ENCODE assay signal across 8 mouse cellular contexts in genomic region chr7:89998006-89998623, GRCm38 (mm10). TPM values are rescaled to one million over a fixed set of nuclear protein-coding genes. Genes with fewer than 3 reads are reported as not detected.
A peak's percentile ranks its signal among the peaks of the same experiment; 100 is the strongest.
DNase-seq lines count a peak whose midpoint lies in the region; ATAC-seq and TF ChIP-seq lines count a peak whose summit lies in the region.

No protein-coding gene starts in this region.

- peak overlapping the region; percentile 50 for H3K4me2 ChIP-seq in liver, postnatal 0 days (ENCODE audit: low read depth, low read length)
- H3K4me2 ChIP-seq in neural tube, embryonic 15.5 days: peak overlapping the region; percentile 50

- no peak overlapping the region for H3K9ac ChIP-seq in MEL (ENCODE audit: control insufficient read depth, low read depth, low read length, poor library complexity, severe bottlenecking)
- H3K9ac ChIP-seq in liver, postnatal 0 days (replicated peaks): no peak overlapping the region
- no peak overlapping the region for H3K9ac ChIP-seq in neural tube, embryonic 15.5 days (replicated peaks)

- peaks cover 0 to 3% of the 10 kb centered on the region in 2 experiments; a peak in 1 of 4 replicates for H3K4me1 ChIP-seq in MEL (ENCODE audit: control insufficient read depth in 1 of 2, insufficient read depth in 2 of 2, low read length in 2 of 2)
- peaks cover 5% of the 10 kb centered on the region for H3K4me1 ChIP-seq in liver, postnatal 0 days (ENCODE audit: insufficient read depth)
- H3K4me1 ChIP-seq in neural tube, embryonic 15.5 days: peaks cover 5% of the 10 kb centered on the region; the same call in 1 of the 2 replicates

- H3K27ac ChIP-seq in MEL (ENCODE audit: control insufficient read depth, low read depth, low read length): no peak overlapping the region
- no peak overlapping the region for H3K27ac ChIP-seq in liver, postnatal 0 days (ENCODE audit: low read depth)
- H3K27ac ChIP-seq in neural tube, embryonic 15.5 days (replicated peaks): no peak overlapping the region

- no peak for TF ChIP-seq EP300 in MEL (IDR thresholded peaks at IDR 0.05; ENCODE audit: low read depth in 1 of 2, low read length in 2 of 2)
- TF ChIP-seq EP300 in liver, postnatal 0 days (IDR thresholded peaks at IDR 0.05; ENCODE audit: low read depth): no peak; the same call in 1 of the 2 replicates

- TF ChIP-seq CTCF in MEL (IDR thresholded peaks at IDR 0.05 in 2 of 3, conservative IDR thresholded peaks at IDR 0.05 in 1 of 3; ENCODE audit: control insufficient read depth in 1 of 3, insufficient read depth in 1 of 3, low read depth in 2 of 3, low read length in 3 of 3, poor library complexity in 1 of 3, severe bottlenecking in 1 of 3): peak; percentile 59 to 97 (median 83)
- TF ChIP-seq CTCF in liver, postnatal 0 days (IDR thresholded peaks at IDR 0.05; ENCODE audit: low read depth): peak; percentile 93

- no peaks in the 10 kb centered on the region for H3K9me3 ChIP-seq in MEL (replicated peaks; ENCODE audit: insufficient read depth, low read length)
- H3K9me3 ChIP-seq in liver, postnatal 0 days (ENCODE audit: low read length): no peaks in the 10 kb centered on the region
- no peaks in the 10 kb centered on the region for H3K9me3 ChIP-seq in neural tube, embryonic 15.5 days (replicated peaks)

- 22% methylated on average over 10 of the region's 10 CpGs for WGBS in liver, postnatal 0 days (ENCODE audit: insufficient replicate concordance)
- WGBS in neural tube, embryonic 15.5 days: 11% methylated on average over 10 of the region's 10 CpGs

- H3K79me2 ChIP-seq in MEL (ENCODE audit: control insufficient read depth, insufficient read depth, low read length, poor library complexity): no peaks in the 10 kb centered on the region

- ATAC-seq in liver, postnatal 0 days: peak; percentile 59
- ATAC-seq in neural tube, embryonic 15.5 days (ENCODE audit: low FRiP score): peak; percentile 90

- H3K36me3 ChIP-seq in MEL (ENCODE audit: control insufficient read depth in 1 of 2, insufficient read depth in 2 of 2, low read length in 2 of 2): no peaks in the 10 kb centered on the region; a peak in 1 of 4 replicates
- no peaks in the 10 kb centered on the region for H3K36me3 ChIP-seq in liver, postnatal 0 days (replicated peaks; ENCODE audit: insufficient read depth, low read length)
- H3K36me3 ChIP-seq in neural tube, embryonic 15.5 days: no peaks in the 10 kb centered on the region

- H3K4me3 ChIP-seq in MEL (ENCODE audit: control insufficient read depth in 1 of 2, insufficient read depth in 1 of 2, low read depth in 2 of 2, low read length in 2 of 2): no peak overlapping the region
- no peak overlapping the region for H3K4me3 ChIP-seq in liver, postnatal 0 days (ENCODE audit: low read depth, low read length)
- H3K4me3 ChIP-seq in neural tube, embryonic 15.5 days (replicated peaks): 0 out of 2 replicates have a peak overlapping the region, but pooled peaks have one; percentile 9

- no peaks in the 10 kb centered on the region; a peak in 1 of 4 replicates for H3K27me3 ChIP-seq in MEL (ENCODE audit: control insufficient read depth in 1 of 2, insufficient read depth in 2 of 2, low read length in 2 of 2)
- H3K27me3 ChIP-seq in liver, postnatal 0 days (ENCODE audit: insufficient read depth, low read length): no peaks in the 10 kb centered on the region
- no peaks in the 10 kb centered on the region for H3K27me3 ChIP-seq in neural tube, embryonic 15.5 days (replicated peaks)

- peak; percentile 98 for TF ChIP-seq RAD21 in MEL (IDR thresholded peaks at IDR 0.05; ENCODE audit: low read depth, low read length)

- TF ChIP-seq POLR2A in MEL (IDR thresholded peaks at IDR 0.05; ENCODE audit: control insufficient read depth in 1 of 2, insufficient read depth in 1 of 2, low read depth in 1 of 2, low read length in 2 of 2, poor library complexity in 1 of 2): no peak

- peak; percentile 61 to 64 for DNase-seq in B cell, adult 2 months
- peak; percentile 88 for DNase-seq in MEL (ENCODE audit: low read depth, low spot score)
- DNase-seq in cerebellum, postnatal 10 days: peak; percentile 75 to 81
- peak; percentile 24 to 70 for DNase-seq in frontal cortex, postnatal 36 days (ENCODE audit: low spot score in 2 of 2)
- peak; percentile 76 for DNase-seq in kidney, adult 9 months
- peak; percentile 70 for DNase-seq in liver, postnatal 0 days
- DNase-seq in ovary, adult 18-20 months (ENCODE audit: low spot score): no peak

TF ChIP-seq in MEL, 35 proteins besides CTCF, POLR2A, EP300 and RAD21:
- no peak for TF ChIP-seq MAFK (IDR thresholded peaks at IDR 0.05; ENCODE audit: borderline replicate concordance, low read depth, low read length)
- TF ChIP-seq ZNF384 (IDR thresholded peaks at IDR 0.05; ENCODE audit: low read depth, low read length): no peak
- TF ChIP-seq ZC3H11A (IDR thresholded peaks at IDR 0.05; ENCODE audit: low read depth, low read length): peak; percentile 99
- no peak for TF ChIP-seq USF1 (IDR thresholded peaks at IDR 0.05; ENCODE audit: low read depth, low read length)
- TF ChIP-seq SMC3 (IDR thresholded peaks at IDR 0.05; ENCODE audit: low read depth, low read length): peak; percentile 99
- TF ChIP-seq POLR2AphosphoS2 (IDR thresholded peaks at IDR 0.05; ENCODE audit: low read length): no peak
- no peak for TF ChIP-seq KAT2A (conservative IDR thresholded peaks at IDR 0.05; ENCODE audit: low read depth, low read length)
- no peak for TF ChIP-seq MEF2A (IDR thresholded peaks at IDR 0.05; ENCODE audit: extremely low read depth, insufficient replicate concordance, low read depth, low read length, poor library complexity, severe bottlenecking)
- 0 out of 2 replicates have a peak, but pooled peaks have one; percentile 39 for TF ChIP-seq MAZ (IDR thresholded peaks at IDR 0.05; ENCODE audit: low read depth, low read length)
- TF ChIP-seq BHLHE40 (IDR thresholded peaks at IDR 0.05; ENCODE audit: borderline replicate concordance, low read depth, low read length): no peak
- no peak for TF ChIP-seq ZMIZ1 (IDR thresholded peaks at IDR 0.05; ENCODE audit: low read depth, low read length)
- TF ChIP-seq CHD2 (IDR thresholded peaks at IDR 0.05; ENCODE audit: low read length): no peak
- no peak for TF ChIP-seq MYB (IDR thresholded peaks at IDR 0.05; ENCODE audit: low read depth, low read length)
- no peak for TF ChIP-seq MAX (IDR thresholded peaks at IDR 0.05; ENCODE audit: low read length)
- no peak for TF ChIP-seq E2F4 (IDR thresholded peaks at IDR 0.05; ENCODE audit: borderline replicate concordance, low read depth, low read length)
TF ChIP-seq in MEL: peak in this region for 3.

RNA-seq across cellular contexts. Expression of gene Eed, which starts 17.3 kb away (rescaled TPM):
- total RNA-seq in MEL (2012; rRNA removed): 94.3 and 98.1 TPM in 2 replicates
- polyA plus RNA-seq in MEL (2012; ENCODE audit: insufficient read depth in 1 of 2, insufficient read length in 2 of 2, low read depth in 1 of 2, low replicate concordance in 2 of 2, missing spikeins in 1 of 2): 100 to 1,000 TPM; 166 to 668 TPM
- polyA plus RNA-seq in liver, postnatal 0 days (2015; fragmentation: Nextera tagmentation; extraction: Ambion mirVana): 22.3 and 28.3 TPM in 2 replicates
- polyA plus RNA-seq in neural tube, embryonic 15.5 days (2015; fragmentation: Nextera tagmentation; extraction: Ambion mirVana): 27.5 and 37.3 TPM in 2 replicates

RNA-seq across cellular contexts. Expression of gene Hikeshi, which starts 57.1 kb away (rescaled TPM):
- total RNA-seq in MEL (2012; rRNA removed): 61.4 and 83.0 TPM in 2 replicates
- polyA plus RNA-seq in MEL (2012; ENCODE audit: insufficient read depth in 1 of 2, insufficient read length in 2 of 2, low read depth in 1 of 2, low replicate concordance in 2 of 2, missing spikeins in 1 of 2): 100 to 1,000 TPM in 1 of 2 experiments, not detected in 1; 123 TPM
- 41.1 and 41.3 TPM in 2 replicates for polyA plus RNA-seq in liver, postnatal 0 days (2015; fragmentation: Nextera tagmentation; extraction: Ambion mirVana)
- 135 and 139 TPM in 2 replicates for polyA plus RNA-seq in neural tube, embryonic 15.5 days (2015; fragmentation: Nextera tagmentation; extraction: Ambion mirVana)
